Mouse (Mus musculus): ENCODE measurements around the gene Tfdp1.

The Tfdp1 gene

DNA sequence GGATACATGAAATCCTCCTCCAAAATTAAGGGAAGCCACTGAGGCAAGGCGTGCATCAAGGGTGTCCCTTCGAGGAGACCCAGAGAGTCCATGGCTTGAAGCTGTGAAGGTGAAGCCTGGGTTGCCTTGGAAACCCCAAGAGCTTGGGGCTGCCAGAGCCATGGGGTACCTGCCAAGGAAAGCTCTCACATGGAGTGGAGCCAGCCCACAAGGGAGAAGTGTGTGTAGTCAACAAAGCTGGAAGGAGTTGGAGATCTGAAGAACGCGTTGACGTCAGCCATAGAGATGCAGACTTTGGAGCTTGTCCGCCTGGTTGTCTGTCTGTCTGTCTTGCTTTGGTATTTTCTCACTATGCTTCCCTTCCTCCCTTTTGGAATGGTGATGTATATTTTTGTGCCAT lies 82.4 kb downstream of the Tfdp1 start:
- no peak for DNase-seq (ENCODE audit: low spot score)

DNA sequence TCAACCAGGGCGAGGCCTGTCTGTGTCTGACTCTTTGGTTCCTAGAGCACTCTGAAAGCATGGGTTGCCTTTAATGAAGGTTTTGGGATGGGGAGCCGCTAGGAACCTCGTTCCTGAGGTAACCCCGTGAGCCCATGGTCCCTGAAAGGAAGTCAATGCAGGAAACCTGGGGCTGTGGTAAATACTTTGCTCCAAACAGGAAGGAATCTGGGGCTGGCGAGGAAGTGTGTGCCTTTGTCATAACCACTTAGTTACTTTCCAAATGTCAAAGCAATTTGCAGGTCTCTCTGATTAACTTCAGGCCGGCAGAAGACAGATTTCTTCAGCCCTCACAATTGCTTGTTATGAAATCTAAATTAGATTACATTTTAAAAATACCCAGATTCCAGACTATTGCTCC lies 88.8 kb downstream of the Tfdp1 start:
- DNase-seq (ENCODE audit: low spot score), result no peak
